Mouse (Mus musculus) midbrain, embryonic 16.5 days (tissue): ENCODE measurements at regions not wholly inside any gene's neighbourhood (a gene's known extent, or its start where the extent isn't known, plus 50 kb on each side); places are given as distances from the start of the nearest gene placed in this dataset.
A peak's percentile ranks its signal among the peaks of the same experiment; 100 is the strongest.

Experiments
- ATAC-seq: fragments of 200-750 bp; cut with Nextera tagmentation; 2 replicates; pipeline ENCODE4 v1.8.0; 2017; ENCODE audit warnings: moderate TSS enrichment
- H3K27ac ChIP-seq: fragments of 300-500 bp; sonication (generic); 2 replicates; pipeline ENCODE4 v1.5.1; 2014; ENCODE audit warnings: mild to moderate bottlenecking, low read length, mixed read lengths
- H3K27me3 ChIP-seq: fragments of 300-500 bp; sonication (generic); 2 replicates; pipeline ENCODE4 v1.6.1; 2014; ENCODE audit warnings: low read depth, low read length, mixed read lengths; ENCODE audit not compliant: control insufficient read depth, insufficient read depth
- H3K36me3 ChIP-seq: fragments of 300-500 bp; sonication (generic); 2 replicates; pipeline ENCODE4 v1.6.1; 2014; ENCODE audit warnings: mild to moderate bottlenecking, low read length, moderate library complexity, mixed read lengths; ENCODE audit not compliant: control insufficient read depth, insufficient read depth
- H3K4me1 ChIP-seq: fragments of 300-500 bp; sonication (generic); 2 replicates; pipeline ENCODE4 v1.6.1; 2014; ENCODE audit warnings: mild to moderate bottlenecking, low read length, mixed read lengths; ENCODE audit not compliant: control insufficient read depth, insufficient read depth
- H3K4me2 ChIP-seq: fragments of 300-500 bp; sonication (generic); 2 replicates; pipeline ENCODE4 v1.6.1; 2014; ENCODE audit warnings: mild to moderate bottlenecking, low read length, mixed read lengths
- H3K4me3 ChIP-seq: fragments of 300-500 bp; sonication (generic); 2 replicates; pipeline ENCODE4 v1.5.1; 2014; ENCODE audit warnings: low read depth, mild to moderate bottlenecking, low read length, moderate library complexity, mixed read lengths
- H3K9ac ChIP-seq: fragments of 300-500 bp; sonication (generic); 2 replicates; pipeline ENCODE4 v1.6.1; 2014; ENCODE audit warnings: low read depth, low read length, mixed read lengths
- H3K9me3 ChIP-seq: fragments of 300-500 bp; sonication (generic); replicated peaks from 2 replicates; pipeline ENCODE4 v1.6.1; 2014; ENCODE audit warnings: mild to moderate bottlenecking, low read length, mixed read lengths; ENCODE audit not compliant: control insufficient read depth, poor library complexity, severe bottlenecking
- WGBS: fragments of 180-500 bp; shearing (Covaris S2); extraction: QIAGEN DNeasy Blood & Tissue Kit; methylation state at CpG from one replicate; pipeline ENCODE4 v1.1.7; 2014; 5-methylcytosine and 5-hydroxymethylcytosine counted together

- Histone ChIP-seq H3K4me1 (no peaks in the 10 kb centered on the region), H3K9me3 (no peaks in the 10 kb centered on the region), H3K27ac (no peak overlapping the region), H3K4me2 (no peak overlapping the region), H3K9ac (no peak overlapping the region), H3K27me3 (no peaks in the 10 kb centered on the region), H3K4me3 (no peak overlapping the region), H3K36me3 (no peaks in the 10 kb centered on the region)
- no peak for ATAC-seq
- WGBS: 68% methylated on average over 13 of the region's 13 CpGs
Measured at GRCm38 (mm10) chr1:91611281-91611680, 70.9 kb downstream of the Asb1 start.

DNA sequence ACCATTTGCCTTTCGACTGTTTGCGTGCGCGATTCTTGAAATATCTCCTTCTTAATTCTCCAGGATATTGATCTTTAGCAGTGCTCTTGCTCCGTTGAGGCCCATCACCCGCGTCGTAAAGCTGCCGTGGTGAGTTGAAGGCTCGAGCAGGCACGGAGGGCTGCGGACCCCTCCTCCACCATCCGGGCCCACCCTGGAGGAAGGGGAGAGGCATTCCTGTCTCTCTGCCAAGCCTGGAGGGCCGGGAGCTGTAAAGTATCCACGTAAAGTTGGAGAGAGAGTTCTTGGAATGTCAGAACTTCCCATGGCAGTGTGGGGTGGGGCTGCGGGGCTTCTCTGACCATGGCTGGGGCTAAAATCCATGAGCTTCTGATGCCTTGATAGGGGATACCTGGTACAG is 71.3 kb downstream of the Asb1 start:
- ATAC-seq: no peak
- WGBS: 67% methylated on average over 15 of the region's 16 CpGs

DNA sequence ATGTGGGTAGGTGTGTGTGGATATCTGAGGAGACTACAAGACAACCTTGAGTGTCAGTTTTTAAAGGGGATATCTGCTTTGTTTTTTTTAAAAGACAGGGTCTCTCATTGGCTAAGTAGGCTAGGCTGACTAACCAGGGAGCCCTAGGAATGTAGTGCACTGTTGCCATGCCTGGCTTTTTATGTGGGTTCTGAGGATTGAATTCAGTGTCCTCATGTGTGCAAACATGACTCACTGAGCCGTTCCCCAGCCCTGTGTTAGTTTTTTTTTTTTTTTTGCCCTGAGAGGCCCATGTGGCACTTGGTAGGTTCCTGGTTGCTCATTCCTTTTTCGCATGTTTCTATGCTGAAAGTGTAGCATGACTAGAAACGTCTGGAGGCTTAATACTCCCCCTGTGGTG is 72.6 kb downstream of the Asb1 start:
- Histone ChIP-seq H3K27ac (no peak overlapping the region), H3K36me3 (no peaks in the 10 kb centered on the region), H3K27me3 (no peaks in the 10 kb centered on the region), H3K9me3 (no peaks in the 10 kb centered on the region), H3K4me1 (no peaks in the 10 kb centered on the region), H3K4me2 (no peak overlapping the region), H3K9ac (no peak overlapping the region), H3K4me3 (no peak overlapping the region)
- WGBS: 60% methylated on average over 3 of the region's 3 CpGs
- ATAC-seq: no peak

More for the DNA sequence above, 71.3 kb downstream of the Asb1 start:
- Histone ChIP-seq H3K4me2 (no peak overlapping the region), H3K4me1 (no peaks in the 10 kb centered on the region), H3K36me3 (no peaks in the 10 kb centered on the region), H3K9me3 (no peaks in the 10 kb centered on the region), H3K9ac (no peak overlapping the region), H3K27ac (no peak overlapping the region), H3K27me3 (no peaks in the 10 kb centered on the region), H3K4me3 (no peak overlapping the region)

- H3K27ac ChIP-seq: no peak overlapping the region
- no peak for ATAC-seq
- no peak overlapping the region for H3K4me2 ChIP-seq
- WGBS: 75% methylated on average over 5 of the region's 5 CpGs
- no peaks in the 10 kb centered on the region for H3K27me3 ChIP-seq
- H3K4me1 ChIP-seq: no peaks in the 10 kb centered on the region
- no peaks in the 10 kb centered on the region for H3K36me3 ChIP-seq
- H3K9ac ChIP-seq: no peak overlapping the region
- H3K4me3 ChIP-seq: no peak overlapping the region
- no peaks in the 10 kb centered on the region for H3K9me3 ChIP-seq
Measured at GRCm38 (mm10) chr1:91615396-91615795, 75.1 kb downstream of the Asb1 start.

- no peak for ATAC-seq
- WGBS: 77% methylated on average over 14 of the region's 14 CpGs
Measured at GRCm38 (mm10) chr1:91618527-91619135, 78.3 kb downstream of the Asb1 start.

DNA sequence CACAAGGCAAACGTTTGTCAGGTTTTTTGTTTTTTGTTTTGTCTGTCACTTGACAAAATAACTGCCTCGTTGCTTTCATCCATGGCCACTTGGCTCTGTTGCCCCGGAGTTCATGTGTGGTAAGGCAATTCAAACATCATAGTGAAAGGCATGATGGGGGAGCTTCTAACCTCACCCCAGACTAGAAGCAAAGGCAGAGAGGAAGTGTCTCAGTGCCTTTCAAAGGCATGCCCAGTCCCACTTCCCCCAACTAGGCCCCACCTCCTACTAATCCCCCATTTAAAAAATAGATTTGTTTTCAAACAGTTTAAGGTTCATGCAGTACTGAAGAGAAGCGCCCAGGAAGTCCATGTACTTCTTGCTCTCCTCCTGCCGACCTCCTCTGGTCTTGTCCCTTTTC is 80.8 kb downstream of the Asb1 start:
- no peak for ATAC-seq

More at GRCm38 (mm10) chr1:91618527-91619135, 78.3 kb downstream of the Asb1 start:
- H3K9me3 ChIP-seq: no peaks in the 10 kb centered on the region
- H3K27ac ChIP-seq: no peak overlapping the region; the same call in 1 of the 2 replicates
- H3K9ac ChIP-seq: no peak overlapping the region
- H3K4me2 ChIP-seq: no peak overlapping the region
- no peaks in the 10 kb centered on the region for H3K4me1 ChIP-seq
- no peaks in the 10 kb centered on the region for H3K36me3 ChIP-seq
- no peaks in the 10 kb centered on the region for H3K27me3 ChIP-seq
- H3K4me3 ChIP-seq: no peak overlapping the region

DNA sequence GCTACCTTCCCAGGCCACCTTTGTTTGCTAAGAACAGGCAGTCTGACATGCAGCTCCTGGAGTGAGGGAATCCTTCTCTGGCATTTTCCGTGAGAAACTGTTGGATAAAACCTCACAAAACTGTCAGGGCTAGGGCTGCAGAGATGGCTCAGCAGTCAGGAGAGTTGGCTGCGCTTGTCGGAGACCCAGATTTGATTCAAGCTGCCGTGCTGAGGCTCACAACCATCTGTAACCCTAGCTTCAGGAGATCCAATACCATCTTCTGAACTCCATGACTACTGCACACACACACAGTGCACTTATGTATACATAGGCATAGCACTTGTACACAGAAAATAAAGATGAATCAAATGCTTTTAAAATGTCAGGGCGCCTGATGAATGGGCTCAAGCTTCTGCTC is 82.5 kb downstream of the Asb1 start:
- Histone ChIP-seq H3K9me3 (no peaks in the 10 kb centered on the region), H3K27ac (no peak overlapping the region), H3K9ac (no peak overlapping the region), H3K4me1 (peaks cover 3% of the 10 kb centered on the region; the same call in 1 of the 2 replicates), H3K36me3 (no peaks in the 10 kb centered on the region), H3K4me3 (no peak overlapping the region), H3K4me2 (no peak overlapping the region), H3K27me3 (no peaks in the 10 kb centered on the region)
- 89% methylated on average over 5 of the region's 5 CpGs for WGBS
- no peak for ATAC-seq

More for the DNA sequence above, 80.8 kb downstream of the Asb1 start:
- Histone ChIP-seq H3K27me3 (no peaks in the 10 kb centered on the region), H3K4me1 (peaks cover 3% of the 10 kb centered on the region; the same call in 1 of the 2 replicates), H3K4me3 (no peak overlapping the region), H3K4me2 (no peak overlapping the region), H3K27ac (no peak overlapping the region), H3K36me3 (no peaks in the 10 kb centered on the region), H3K9me3 (no peaks in the 10 kb centered on the region), H3K9ac (no peak overlapping the region)
- 79% methylated on average over 5 of the region's 5 CpGs for WGBS

GRCm38 (mm10) chr1:91624028-91624427 is 83.7 kb downstream of the Asb1 start:
- Histone ChIP-seq H3K36me3 (no peaks in the 10 kb centered on the region), H3K9me3 (no peaks in the 10 kb centered on the region), H3K4me1 (peaks cover 3% of the 10 kb centered on the region; the same call in 1 of the 2 replicates), H3K4me3 (no peak overlapping the region), H3K4me2 (no peak overlapping the region), H3K9ac (no peak overlapping the region), H3K27me3 (no peaks in the 10 kb centered on the region), H3K27ac (no peak overlapping the region)
- WGBS: 74% methylated on average over 8 of the region's 8 CpGs
- no peak for ATAC-seq

- peak; percentile 28; the same call in 1 of the 2 replicates for ATAC-seq
Measured at GRCm38 (mm10) chr1:91624531-91625300, 84.4 kb downstream of the Asb1 start.

More at GRCm38 (mm10) chr1:91624531-91625300, 84.4 kb downstream of the Asb1 start:
- peak overlapping the region; percentile 30; the same call in 1 of the 2 replicates for H3K27ac ChIP-seq
- no peaks in the 10 kb centered on the region for H3K27me3 ChIP-seq
- 55% methylated on average over 11 of the region's 11 CpGs for WGBS
- H3K36me3 ChIP-seq: no peaks in the 10 kb centered on the region
- no peak overlapping the region for H3K9ac ChIP-seq
- H3K4me2 ChIP-seq: no peak overlapping the region
- no peaks in the 10 kb centered on the region for H3K9me3 ChIP-seq
- peaks cover 3% of the 10 kb centered on the region; the same call in 1 of the 2 replicates for H3K4me1 ChIP-seq
- H3K4me3 ChIP-seq: no peak overlapping the region
